Mouse (Mus musculus) liver, adult (tissue): ENCODE measurements around the gene Itga9.

ENCODE experiments used
- GATA4 ChIP-seq: IDR thresholded peaks from 2 replicates; pipeline ENCODE4 v1.6.1; 2014; ENCODE audit warnings: mild to moderate bottlenecking, low read length; ENCODE audit not compliant: insufficient replicate concordance

Gene Itga9

DNA sequence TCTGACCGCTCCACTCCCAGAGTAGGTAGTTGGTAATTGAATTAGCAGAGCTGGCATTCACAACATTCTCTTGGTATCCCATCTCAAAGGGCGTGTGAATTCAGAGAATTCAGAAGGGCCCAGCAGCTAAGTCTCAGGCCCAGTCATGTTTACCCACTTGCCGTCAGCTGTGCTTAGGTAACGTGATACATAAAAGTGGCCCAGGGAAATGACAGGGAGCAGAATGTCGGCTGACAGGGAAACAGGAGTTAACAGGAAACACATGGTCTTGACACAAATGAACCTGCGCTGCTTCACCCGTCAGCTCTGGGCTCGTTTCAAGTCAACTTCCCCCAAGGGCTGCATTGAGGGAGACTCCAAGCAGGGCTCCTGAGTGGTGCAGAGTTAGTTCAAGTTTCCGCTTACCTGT lies 256.4 kb downstream of the Itga9 start:
- no peak for TF ChIP-seq GATA4

DNA sequence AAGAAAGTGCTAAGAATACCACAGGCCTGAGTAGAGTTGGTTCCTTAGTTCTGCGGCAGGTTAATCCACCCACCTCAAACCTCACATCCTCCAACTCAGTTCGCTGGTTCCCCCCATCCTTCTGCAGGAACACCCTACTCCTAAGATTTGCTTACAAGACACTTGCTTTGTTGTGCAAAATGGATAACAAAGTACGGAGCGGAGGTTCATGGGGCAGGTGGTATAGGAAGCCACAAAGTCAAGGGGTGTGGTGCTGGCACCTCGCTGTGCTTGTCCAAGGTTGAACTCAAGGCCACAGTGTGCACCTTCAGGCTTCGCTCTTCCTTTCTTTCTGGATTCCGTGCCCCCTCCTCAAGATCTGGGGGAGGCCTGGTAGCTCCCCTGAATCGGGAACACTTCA lies 257.0 kb downstream of the Itga9 start:
- no peak for TF ChIP-seq GATA4

DNA sequence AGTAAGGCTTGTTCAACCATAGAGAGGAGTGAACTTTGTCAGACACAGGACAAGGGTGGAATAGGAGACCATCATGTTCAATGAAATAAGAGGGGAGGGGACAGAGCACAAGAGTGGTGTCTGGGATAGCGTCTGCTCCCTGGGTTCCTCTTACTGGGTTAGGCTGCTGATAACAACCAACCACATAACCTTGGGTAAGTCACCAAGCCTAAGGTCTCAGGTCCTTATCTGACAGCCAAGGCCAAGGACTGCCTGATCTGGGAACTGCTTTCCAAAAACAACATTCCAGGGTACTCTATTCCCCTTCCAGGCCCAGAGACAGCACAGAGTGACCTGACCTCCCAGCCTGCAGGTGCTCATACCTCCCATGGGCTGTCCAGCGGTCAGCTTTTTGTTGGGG lies 260.5 kb downstream of the Itga9 start:
- no peak for TF ChIP-seq GATA4

DNA sequence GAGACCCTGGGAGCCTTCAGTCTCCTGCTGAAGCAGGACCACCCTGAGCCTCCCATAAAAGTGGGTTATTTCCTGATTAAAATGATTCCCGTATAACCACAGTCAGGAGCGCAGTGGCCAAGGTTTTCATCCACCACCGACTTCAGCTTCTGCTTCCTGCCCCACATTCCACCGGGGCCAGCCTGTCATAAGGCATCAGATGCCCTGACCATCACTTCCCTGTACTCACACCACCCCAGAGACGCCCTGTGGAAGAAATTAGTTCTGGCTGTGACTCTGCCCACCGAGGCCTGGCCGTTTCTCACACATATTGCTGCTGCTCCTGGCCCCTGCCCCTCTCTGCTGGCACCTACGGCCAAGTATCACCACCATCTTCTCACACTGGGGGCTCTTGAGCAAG lies 261.4 kb downstream of the Itga9 start:
- TF ChIP-seq GATA4 = no peak

DNA sequence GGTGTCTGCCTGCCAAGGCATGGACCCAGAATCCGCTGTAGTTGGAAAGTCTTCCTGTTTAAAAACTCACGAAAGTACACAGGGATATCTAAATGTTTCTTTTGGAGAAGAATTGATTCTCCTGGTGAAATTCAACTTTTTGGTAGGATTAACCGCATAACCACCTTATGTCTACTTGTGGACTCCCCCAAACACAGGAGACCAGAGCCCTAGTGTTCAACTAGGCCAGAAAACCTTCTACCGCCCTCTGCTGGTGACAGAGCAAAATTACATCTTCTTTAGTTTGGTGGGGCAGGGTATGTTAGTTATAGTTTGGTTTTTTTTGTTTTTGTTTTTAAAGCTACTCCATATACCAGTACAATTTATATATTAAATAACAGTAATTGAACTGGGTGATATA lies 264.6 kb downstream of the Itga9 start:
- TF ChIP-seq GATA4 = no peak

DNA sequence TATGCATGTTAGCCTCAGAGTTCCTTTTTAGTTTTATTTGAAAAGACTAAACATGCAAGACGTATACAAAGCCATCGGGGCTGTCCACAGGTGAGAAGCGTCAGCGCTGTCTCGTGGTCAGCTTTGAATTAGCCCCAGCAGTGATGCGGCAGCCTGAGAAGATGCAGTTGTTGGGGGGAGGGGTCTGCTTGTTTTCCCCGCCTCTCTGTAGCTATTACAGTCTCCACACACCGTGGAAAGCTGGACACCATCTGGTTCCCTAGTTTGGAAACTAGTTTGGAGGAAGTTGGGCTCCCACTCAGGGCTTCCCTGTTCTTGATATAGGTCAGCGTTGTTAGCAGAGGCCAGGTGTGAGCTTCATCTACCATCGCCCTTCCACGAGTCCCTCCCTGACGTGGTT lies 266.5 kb downstream of the Itga9 start:
- TF ChIP-seq GATA4 = no peak

DNA sequence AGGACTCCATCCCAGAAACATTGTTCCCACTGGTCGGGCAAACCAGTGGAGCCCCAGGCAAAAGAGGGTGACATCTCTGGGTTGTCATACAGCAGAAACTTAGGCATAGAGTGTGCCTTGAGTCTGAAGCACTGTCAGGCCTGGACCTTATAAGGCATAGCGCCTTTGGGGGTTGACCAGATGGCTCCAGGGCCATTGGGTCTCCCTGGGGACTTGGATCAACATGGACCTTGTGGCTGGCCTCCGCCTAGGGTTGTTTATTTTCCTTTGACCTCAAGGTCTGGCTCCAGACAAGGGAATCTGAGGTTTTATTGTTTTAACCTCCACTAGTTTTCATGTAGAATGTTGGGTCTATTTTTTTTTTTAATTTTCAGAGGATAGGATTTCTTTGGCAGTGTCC lies 267.1 kb downstream of the Itga9 start:
- TF ChIP-seq GATA4 = no peak

DNA sequence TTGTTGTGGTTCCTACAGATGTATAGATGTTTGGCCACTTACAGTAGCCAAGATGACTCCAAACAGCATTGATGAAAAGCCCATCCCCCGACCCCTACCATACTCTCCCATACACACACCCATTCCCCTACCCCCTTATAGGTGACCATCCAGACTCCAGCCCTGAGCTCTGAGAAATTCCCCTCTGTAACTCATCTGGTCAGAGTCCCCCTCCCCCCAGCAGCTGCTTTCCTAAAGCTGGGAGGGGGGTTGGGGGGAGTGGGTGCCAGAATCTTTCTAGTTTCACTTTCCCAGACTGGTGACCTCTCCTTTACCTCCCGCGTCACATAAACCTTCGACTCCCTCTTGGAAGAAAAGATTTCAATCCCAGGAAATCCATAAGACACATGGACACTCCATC lies 269.2 kb downstream of the Itga9 start:
- TF ChIP-seq GATA4 = no peak

DNA sequence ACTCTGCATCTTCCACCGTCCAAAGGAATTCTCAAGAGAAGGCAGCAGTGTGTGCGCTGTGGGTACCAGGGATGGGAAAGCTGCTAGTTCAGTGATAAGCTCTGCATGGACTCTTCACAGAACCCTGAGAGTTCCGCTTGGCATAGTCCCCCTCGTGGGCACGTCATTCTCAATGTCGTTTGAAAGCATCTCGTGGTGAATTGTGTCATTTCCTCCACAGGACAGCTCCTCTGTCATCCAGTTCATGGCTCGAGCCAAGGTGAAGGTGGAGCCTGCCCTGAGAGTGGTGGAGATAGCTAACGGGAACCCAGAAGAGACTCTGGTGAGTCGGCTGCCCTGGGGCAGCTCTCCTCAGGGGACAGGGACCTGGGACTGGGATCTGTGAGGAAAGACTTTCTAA lies 270.4 kb downstream of the Itga9 start:
- no peak for TF ChIP-seq GATA4

DNA sequence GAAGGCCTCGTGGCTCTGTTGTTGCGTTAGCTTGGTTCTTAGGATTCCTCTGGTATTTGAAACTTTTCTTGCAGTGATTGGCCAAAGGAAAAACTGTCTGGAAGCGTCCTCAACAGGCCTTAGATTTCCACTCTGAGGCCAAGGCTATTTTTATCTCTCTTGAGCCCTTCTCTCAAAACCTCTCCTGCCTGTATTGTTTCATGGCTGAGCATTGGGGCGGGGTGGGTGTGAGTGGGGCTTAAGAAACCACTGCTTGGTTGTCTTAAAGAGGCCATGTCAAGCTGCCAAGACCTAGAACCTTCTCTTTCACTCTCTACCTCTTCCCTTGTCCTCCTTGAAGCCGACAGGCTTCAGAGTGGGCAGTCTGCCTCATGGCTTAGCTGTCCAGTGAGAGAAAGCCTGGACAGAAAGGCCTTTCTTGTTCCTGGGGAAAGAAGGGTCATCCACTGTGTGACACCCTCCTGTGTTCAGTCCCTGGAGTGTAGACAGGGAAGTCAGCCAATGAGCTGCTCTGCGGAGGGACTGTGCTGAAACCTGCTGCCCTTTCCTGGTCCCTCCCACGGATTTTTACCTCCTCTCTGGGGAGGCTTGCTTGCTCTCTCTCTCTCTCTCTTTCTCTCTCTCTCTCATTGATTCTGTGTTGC lies 271.0 kb downstream of the Itga9 start:
- TF ChIP-seq GATA4 = no peak

DNA sequence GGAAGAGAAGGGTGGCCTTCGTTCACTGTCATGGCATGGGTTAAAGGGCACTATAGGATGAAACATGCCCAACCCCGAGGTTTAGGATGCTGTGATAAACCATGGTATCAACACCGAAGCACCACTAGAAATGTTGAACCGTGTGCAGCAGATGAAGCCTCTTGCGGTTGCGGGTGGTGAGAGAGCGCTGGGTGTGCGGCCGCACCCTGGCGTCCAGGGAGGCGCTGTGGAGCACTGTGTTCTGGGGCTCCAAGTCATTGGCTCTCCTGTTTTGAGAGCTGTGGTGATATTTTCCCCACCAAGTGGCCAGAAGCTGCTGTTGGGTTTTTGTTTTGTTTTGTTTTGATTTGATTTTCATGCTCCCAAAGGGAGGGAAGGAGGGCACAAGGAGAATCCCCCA lies 272.1 kb downstream of the Itga9 start:
- no peak for TF ChIP-seq GATA4

DNA sequence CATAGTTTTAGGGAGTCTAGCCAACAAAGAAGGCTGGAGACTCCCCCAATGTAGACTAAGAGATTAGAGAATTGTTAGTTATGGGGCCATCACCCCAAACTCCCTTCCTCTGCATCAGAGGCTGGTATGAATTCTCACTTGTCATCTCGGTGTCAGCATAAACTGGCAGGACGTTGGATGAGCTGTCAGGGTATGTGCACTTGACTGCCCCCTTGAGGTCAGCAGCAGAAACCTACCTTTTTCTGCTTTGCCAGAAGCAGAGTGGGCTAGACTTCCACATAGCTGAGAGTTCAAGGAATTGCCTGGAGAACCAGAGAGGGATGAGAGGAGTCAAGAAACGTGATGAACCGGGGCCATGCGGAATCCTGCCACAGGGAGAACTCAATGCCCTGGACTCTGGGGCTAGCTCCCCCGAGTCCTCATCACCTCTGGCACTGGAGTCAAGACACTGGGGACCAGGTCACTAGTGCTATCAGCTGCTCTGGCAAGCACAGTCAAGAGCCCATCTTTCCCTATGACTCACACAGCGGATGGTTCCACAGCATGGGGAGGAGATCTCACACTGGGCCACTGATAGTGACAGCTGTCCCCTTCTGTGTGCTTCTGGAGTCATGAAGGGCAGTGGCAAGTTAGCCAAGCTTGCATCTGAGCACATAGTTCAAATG lies 274.9 kb downstream of the Itga9 start:
- TF ChIP-seq GATA4 = no peak

DNA sequence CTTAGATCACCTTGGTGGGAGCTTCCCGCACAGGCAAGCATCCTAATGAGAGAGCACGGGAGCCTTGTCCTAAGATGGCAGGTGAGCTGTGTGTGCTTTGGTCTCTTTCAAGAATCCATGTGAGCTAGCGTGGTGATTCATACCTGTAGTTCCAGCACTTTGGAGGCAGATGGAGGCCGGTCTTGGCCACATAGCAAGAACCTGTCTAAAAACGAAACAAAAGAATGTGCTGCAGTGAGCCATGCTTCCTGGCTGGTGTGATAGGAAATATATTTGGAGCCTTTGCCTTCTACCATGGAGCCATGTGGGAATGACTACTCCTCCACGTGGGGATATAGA lies 275.4 kb downstream of the Itga9 start:
- TF ChIP-seq GATA4 = no peak

DNA sequence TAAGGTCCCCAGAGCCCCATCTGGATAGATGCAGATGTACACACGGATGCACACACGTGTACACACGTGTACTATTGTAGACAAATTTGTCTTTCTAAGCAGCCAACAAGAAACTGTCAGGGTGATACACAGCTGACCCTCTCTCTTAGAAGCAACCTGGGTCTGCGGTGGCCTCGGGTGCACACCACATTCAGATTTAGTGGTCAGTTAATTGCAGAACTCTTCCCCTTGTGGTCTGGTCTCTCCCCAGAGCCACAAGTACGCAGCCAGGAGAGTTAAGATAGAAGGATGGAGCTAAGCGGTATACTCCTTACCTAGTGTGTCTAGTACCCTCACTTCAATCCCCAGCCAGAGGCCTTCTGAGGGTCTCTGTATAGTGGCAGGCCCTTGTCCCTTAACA lies 276.7 kb downstream of the Itga9 start:
- TF ChIP-seq GATA4 = no peak

DNA sequence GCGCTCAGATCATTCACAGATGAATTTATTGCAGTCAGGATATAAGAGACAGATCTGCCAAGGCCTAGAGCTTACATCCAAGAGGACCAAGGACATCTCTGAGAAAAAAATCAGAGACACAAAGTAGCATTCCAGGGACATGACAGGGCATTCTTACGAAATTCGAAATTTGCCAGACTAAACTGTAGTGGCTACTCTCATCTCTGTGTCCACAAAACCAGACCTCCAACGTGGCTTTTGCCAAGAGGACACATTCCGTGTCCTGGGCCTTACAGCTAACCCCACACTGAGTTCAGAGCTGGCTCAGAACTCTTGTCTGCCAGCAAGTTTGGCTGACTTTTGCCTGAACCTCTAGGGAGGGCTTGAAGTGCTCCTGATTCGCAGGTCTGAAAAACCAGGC lies 279.3 kb downstream of the Itga9 start:
- no peak for TF ChIP-seq GATA4

DNA sequence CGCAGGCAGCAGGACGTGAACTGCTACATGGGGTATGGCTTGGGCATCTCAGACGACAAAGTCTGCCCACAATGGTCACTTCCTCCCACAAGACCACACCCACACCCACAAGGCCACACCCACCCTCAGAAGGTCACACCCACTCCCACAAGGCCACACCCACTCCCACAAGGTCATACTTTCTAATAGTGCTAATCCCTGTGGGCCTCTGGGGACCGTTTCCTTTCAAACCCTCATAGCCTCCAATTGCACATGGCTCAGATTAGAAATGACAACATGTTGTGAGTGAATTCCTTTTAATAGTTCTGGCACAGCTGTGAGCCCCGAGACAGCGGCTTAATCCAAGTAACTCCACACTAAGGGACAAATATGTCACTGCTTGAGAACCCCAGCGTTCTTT lies 280.7 kb downstream of the Itga9 start:
- TF ChIP-seq GATA4 = no peak

DNA sequence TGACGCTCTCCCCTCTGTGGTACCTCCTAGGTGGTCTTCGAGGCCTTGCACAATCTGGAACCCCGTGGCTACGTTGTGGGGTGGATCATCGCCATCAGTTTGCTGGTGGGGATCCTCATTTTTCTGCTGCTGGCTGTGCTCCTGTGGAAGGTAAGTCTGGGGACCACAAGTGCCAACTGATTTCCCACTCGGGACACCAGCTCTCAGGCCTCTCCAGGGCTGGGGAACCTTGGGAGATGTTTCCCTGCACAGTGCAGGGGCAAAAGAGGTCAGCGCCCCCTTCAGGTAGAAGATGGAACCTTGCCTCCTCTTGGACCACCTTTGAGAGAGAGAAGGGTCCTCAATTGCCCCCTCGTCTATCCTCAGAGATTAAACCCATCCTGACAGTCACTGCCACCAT lies 281.2 kb downstream of the Itga9 start:
- TF ChIP-seq GATA4 = no peak
